Mouse (Mus musculus) monocyte, adult 5-6 weeks (primary cell): ENCODE results near the gene H2-T23. TPM values are rescaled to one million over a fixed set of nuclear protein-coding genes. Genes with fewer than 3 reads are reported as not detected.

Source experiments
- ATAC-seq: fragments of 153-309, 156-312 bp; replicated peaks from 2 replicates; pipeline ENCODE4 v1.8.0; 2017; ENCODE audit warnings: mild to moderate bottlenecking; ENCODE audit not compliant: low TSS enrichment, insufficient number of reproducible peaks, severe bottlenecking, poor library complexity, low FRiP score
- total RNA-seq: library from RNA; stranded (forward); fragments of 200-1000, 200-491, 200-594 nt; gene quantifications from 3 replicates; pipeline ENCODE4 v1.2.3, GENCODE M21; 2017

Gene H2-T23
- total RNA-seq, 1 experiment from 2014 or later = 405 TPM

GRCm38 (mm10) chr17:35997713-35998510 lies 34.7 kb downstream of the H2-T23 start:
- ATAC-seq = peak; percentile 51

DNA sequence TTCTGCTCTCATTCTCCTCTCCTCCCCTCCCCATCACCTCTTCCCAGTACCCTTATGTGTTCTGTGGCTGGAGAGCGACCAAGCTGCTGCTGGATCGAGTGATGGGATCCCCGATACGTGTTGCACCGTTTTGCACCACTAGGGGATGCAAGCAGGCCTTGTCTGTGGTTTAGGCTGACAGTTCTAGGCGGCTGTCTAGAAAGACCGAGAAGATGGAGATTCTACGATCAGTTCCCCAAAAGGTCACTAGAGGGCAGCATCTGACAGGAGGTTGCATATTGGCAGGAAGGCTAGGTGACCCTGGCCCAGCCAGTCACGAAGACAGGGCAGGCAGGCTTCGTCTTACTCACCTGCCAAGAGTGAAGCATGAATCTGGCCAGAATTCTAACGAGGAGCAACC lies 35.7 kb downstream of the H2-T23 start:
- ATAC-seq = peak; percentile 75

- no peak for ATAC-seq
Observed at GRCm38 (mm10) chr17:35994879-35995240, 37.8 kb downstream of the H2-T23 start.

- peak; percentile 64 for ATAC-seq
Observed at GRCm38 (mm10) chr17:35994175-35994878, 38.3 kb downstream of the H2-T23 start.

GRCm38 (mm10) chr17:35993675-35994074 lies 39.0 kb downstream of the H2-T23 start:
- peak; percentile 61 for ATAC-seq

GRCm38 (mm10) chr17:35991781-35992180 lies 40.9 kb downstream of the H2-T23 start:
- ATAC-seq = no peak

DNA sequence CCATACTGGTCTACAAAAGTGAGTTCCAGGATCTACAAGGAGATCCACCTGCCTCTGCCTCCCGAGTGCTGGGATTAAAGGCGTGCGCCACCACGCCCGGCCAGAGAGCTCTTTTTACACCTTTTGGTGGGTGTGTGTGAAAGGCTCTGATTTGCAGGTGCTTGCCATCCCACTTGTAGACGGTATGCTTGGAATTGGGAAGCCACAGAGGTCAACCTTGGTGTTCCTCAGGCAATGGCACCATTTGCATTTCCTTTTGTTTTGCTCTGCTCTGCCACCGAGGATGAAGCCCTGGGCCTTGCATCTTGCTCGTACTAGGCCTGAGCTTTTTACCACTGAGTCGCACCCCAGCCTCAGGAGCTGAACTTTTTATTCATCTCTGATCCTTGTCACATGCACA lies 50.9 kb downstream of the H2-T23 start:
- no peak for ATAC-seq

- no peak for ATAC-seq
Observed at GRCm38 (mm10) chr17:35980363-35980754, 52.3 kb downstream of the H2-T23 start.

Other genes starting within 250 kb of the H2-T23 start
- 17.2 to 77.7 TPM (median 52.8 TPM) in 3 replicates for gene Ier3, start 211.2 kb downstream of the H2-T23 start, total RNA-seq
- gene Flot1, start 209.6 kb downstream of the H2-T23 start, total RNA-seq = 70.0 to 84.2 TPM (median 77.9 TPM) in 3 replicates
- 138 to 179 TPM (median 139 TPM) in 3 replicates for gene Tubb5, start 194.5 kb downstream of the H2-T23 start, total RNA-seq
- gene Mdc1, start 191.3 kb downstream of the H2-T23 start, total RNA-seq = 10.9 to 26.0 TPM (median 11.1 TPM) in 3 replicates
- 18.1 to 25.9 TPM (median 25.6 TPM) in 3 replicates for gene Nrm, start 171.5 kb downstream of the H2-T23 start, total RNA-seq
- 65.6 to 113 TPM (median 72.3 TPM) in 3 replicates for gene Ppp1r18, start 167.3 kb downstream of the H2-T23 start, total RNA-seq
- 67.7 to 106 TPM (median 105 TPM) in 3 replicates for gene Dhx16, start 153.0 kb downstream of the H2-T23 start, total RNA-seq
- gene 2310061I04Rik, start 135.4 kb downstream of the H2-T23 start, total RNA-seq = 1.8 to 10.4 TPM (median 5.7 TPM) in 3 replicates
- 13.9 to 18.7 TPM (median 14.2 TPM) in 3 replicates for gene Atat1, start 122.8 kb downstream of the H2-T23 start, total RNA-seq
- gene Mrps18b, start 116.5 kb downstream of the H2-T23 start, total RNA-seq = 26.6 to 31.6 TPM (median 29.0 TPM) in 3 replicates
- 103 to 230 TPM (median 106 TPM) in 3 replicates for gene Ppp1r10, start 116.4 kb downstream of the H2-T23 start, total RNA-seq
- gene Abcf1, start 63.1 kb downstream of the H2-T23 start, total RNA-seq = 177 to 254 TPM (median 221 TPM) in 3 replicates
- 23.0 to 44.8 TPM (median 31.8 TPM) in 3 replicates for gene Gnl1, start 53.0 kb downstream of the H2-T23 start, total RNA-seq
- gene Prr3, start 52.6 kb downstream of the H2-T23 start, total RNA-seq = 14.8 to 25.6 TPM (median 22.1 TPM) in 3 replicates
- gene H2-T24, start 12.3 kb downstream of the H2-T23 start, total RNA-seq = 59.4 to 98.9 TPM (median 63.8 TPM) in 3 replicates
- gene H2-T22, start 9.9 kb upstream of the H2-T23 start, total RNA-seq = 122 to 131 TPM (median 124 TPM) in 3 replicates
- gene Gm6034, start 10.1 kb upstream of the H2-T23 start, total RNA-seq = 0.49 to 1.0 TPM in 2 of 3 replicates, not detected in the other
- gene Gm11127, start 25.5 kb upstream of the H2-T23 start, total RNA-seq = 0.64 TPM in 1 of 3 replicates, not detected in the others
- gene Gm19684, start 88.8 kb upstream of the H2-T23 start, total RNA-seq = 1.4 to 2.5 TPM in 2 of 3 replicates, not detected in the other
- gene Gm7030, start 96.6 kb upstream of the H2-T23 start, total RNA-seq = not detected in 3 replicates
- gene Gm8909, start 135.7 kb upstream of the H2-T23 start, total RNA-seq = 3.5 TPM in 1 of 3 replicates, not detected in the others
- not detected in 3 replicates for gene H2-T3, start 157.4 kb upstream of the H2-T23 start, total RNA-seq
- 51.0 to 53.1 TPM (median 52.6 TPM) in 3 replicates for gene Rpp21, start 225.2 kb upstream of the H2-T23 start, total RNA-seq
- 36.0 to 56.8 TPM (median 40.5 TPM) in 3 replicates for gene Trim39, start 239.4 kb upstream of the H2-T23 start, total RNA-seq